Mouse (Mus musculus) G1E (cell line): ENCODE results near the gene Hap1. TPM values are rescaled to one million over a fixed set of nuclear protein-coding genes. Genes with fewer than 3 reads are reported as not detected.

Source experiments
- ATAC-seq: 2 replicates; pipeline ENCODE4 v1.8.0; 2016; ENCODE audit warnings: mild to moderate bottlenecking; ENCODE audit not compliant: insufficient number of reproducible peaks, poor library complexity, low FRiP score, severe bottlenecking; ENCODE audit errors: extremely low read depth
- DNase-seq: peaks from one replicate; pipeline ENCODE4 v3.0.0; 2012; ENCODE audit warnings: low spot score
- H3K27me3 ChIP-seq: 2 replicates; pipeline ENCODE4 v1.6.1; 2012; ENCODE audit warnings: mild to moderate bottlenecking, low read length, inconsistent platforms; ENCODE audit not compliant: insufficient read depth
- H3K36me3 ChIP-seq: replicated peaks from 2 replicates; pipeline ENCODE3; 2012; ENCODE audit warnings: mild to moderate bottlenecking, inconsistent platforms
- H3K4me1 ChIP-seq: 2 replicates; pipeline ENCODE4 v1.6.1; 2012; ENCODE audit warnings: low read depth, low read length, inconsistent platforms, mixed read lengths; ENCODE audit not compliant: insufficient read depth
- H3K4me3 ChIP-seq: 2 replicates; pipeline ENCODE4 v1.5.1; 2012; ENCODE audit warnings: low read depth, mild to moderate bottlenecking, inconsistent platforms, low read length, moderate library complexity, mixed read lengths
- H3K9me3 ChIP-seq: replicated peaks from 2 replicates; pipeline ENCODE4 v1.6.1; 2012; ENCODE audit warnings: inconsistent platforms
- CTCF ChIP-seq: IDR thresholded peaks from 2 replicates; pipeline ENCODE4 v1.5.1; 2012; ENCODE audit warnings: low read depth, low read length, inconsistent platforms, mixed read lengths
- GATA1 ChIP-seq: IDR thresholded peaks from 2 replicates; pipeline ENCODE4 v1.6.1; 2012; ENCODE audit warnings: borderline replicate concordance, low read length, inconsistent platforms, mixed read lengths
- GATA2 ChIP-seq: IDR thresholded peaks from 2 replicates; pipeline ENCODE4 v1.6.1; 2012; ENCODE audit warnings: low read depth, low read length, inconsistent platforms, borderline replicate concordance
- POLR2AphosphoS5 ChIP-seq: IDR thresholded peaks from 2 replicates; pipeline ENCODE4 v1.6.1; 2012; ENCODE audit warnings: low read depth, low read length, inconsistent platforms; ENCODE audit not compliant: insufficient replicate concordance
- TAL1 ChIP-seq: conservative IDR thresholded peaks from 2 replicates; pipeline ENCODE4 v1.6.1; 2012; ENCODE audit warnings: low read depth, low read length, inconsistent platforms, mixed read lengths
- polyA plus RNA-seq: library from polyadenylated mRNA; stranded (reverse); fragments of >175 nt; gene quantifications from 2 replicates; pipeline ENCODE4 v1.2.3, GENCODE M21; 2012
- total RNA-seq, 2 experiments: library from RNA; stranded (forward) in 1 of 2; stranded (reverse) in 1 of 2; fragments of 200-1000 nt in 1 of 2; fragments of >200 nt in 1 of 2; fragmentation: Nextera tagmentation in 1 of 2; gene quantifications; 2 replicates each; pipeline ENCODE4 v1.2.3; 2014 to 2017

Gene Hap1
- total and polyA plus RNA-seq, 3 experiments, result 0.05 TPM; not detected in 2

- peaks cover 71% of the 10 kb centered on the region for H3K27me3 ChIP-seq
- H3K36me3 ChIP-seq, result no peaks in the 10 kb centered on the region
- ATAC-seq, result no peak
- no peaks in the 10 kb centered on the region for H3K4me1 ChIP-seq
- no peak overlapping the region for H3K4me3 ChIP-seq
- no peaks in the 10 kb centered on the region for H3K9me3 ChIP-seq
- no peak for TF ChIP-seq GATA2
- TF ChIP-seq CTCF, result no peak
- TF ChIP-seq POLR2AphosphoS5, result no peak
- TF ChIP-seq GATA1, result no peak
- TF ChIP-seq TAL1, result no peak
- no peak for DNase-seq
These were observed 35.4 kb upstream of the Hap1 start for GRCm38 (mm10) chr11:100391081-100391883.

- TF ChIP-seq POLR2AphosphoS5 (no peak), GATA2 (no peak), CTCF (no peak), TAL1 (no peak), GATA1 (no peak)
- peaks cover 74% of the 10 kb centered on the region for H3K27me3 ChIP-seq
These were observed 34.1 kb upstream of the Hap1 start for GRCm38 (mm10) chr11:100389931-100390445.

GRCm38 (mm10) chr11:100388588-100388987, 32.7 kb upstream of the Hap1 start:
- peaks cover 62% of the 10 kb centered on the region for H3K27me3 ChIP-seq
- no peak overlapping the region for H3K4me3 ChIP-seq
- H3K36me3 ChIP-seq, result no peaks in the 10 kb centered on the region
- no peaks in the 10 kb centered on the region for H3K9me3 ChIP-seq
- DNase-seq (no peak), ATAC-seq (no peak)
- TF ChIP-seq CTCF, result no peak
- TF ChIP-seq GATA2, result no peak
- no peaks in the 10 kb centered on the region for H3K4me1 ChIP-seq

More at GRCm38 (mm10) chr11:100389931-100390445, 34.1 kb upstream of the Hap1 start:
- no peak overlapping the region for H3K4me3 ChIP-seq
- no peak for ATAC-seq
- no peaks in the 10 kb centered on the region for H3K36me3 ChIP-seq
- no peak for DNase-seq
- no peaks in the 10 kb centered on the region for H3K4me1 ChIP-seq
- no peaks in the 10 kb centered on the region for H3K9me3 ChIP-seq

DNA sequence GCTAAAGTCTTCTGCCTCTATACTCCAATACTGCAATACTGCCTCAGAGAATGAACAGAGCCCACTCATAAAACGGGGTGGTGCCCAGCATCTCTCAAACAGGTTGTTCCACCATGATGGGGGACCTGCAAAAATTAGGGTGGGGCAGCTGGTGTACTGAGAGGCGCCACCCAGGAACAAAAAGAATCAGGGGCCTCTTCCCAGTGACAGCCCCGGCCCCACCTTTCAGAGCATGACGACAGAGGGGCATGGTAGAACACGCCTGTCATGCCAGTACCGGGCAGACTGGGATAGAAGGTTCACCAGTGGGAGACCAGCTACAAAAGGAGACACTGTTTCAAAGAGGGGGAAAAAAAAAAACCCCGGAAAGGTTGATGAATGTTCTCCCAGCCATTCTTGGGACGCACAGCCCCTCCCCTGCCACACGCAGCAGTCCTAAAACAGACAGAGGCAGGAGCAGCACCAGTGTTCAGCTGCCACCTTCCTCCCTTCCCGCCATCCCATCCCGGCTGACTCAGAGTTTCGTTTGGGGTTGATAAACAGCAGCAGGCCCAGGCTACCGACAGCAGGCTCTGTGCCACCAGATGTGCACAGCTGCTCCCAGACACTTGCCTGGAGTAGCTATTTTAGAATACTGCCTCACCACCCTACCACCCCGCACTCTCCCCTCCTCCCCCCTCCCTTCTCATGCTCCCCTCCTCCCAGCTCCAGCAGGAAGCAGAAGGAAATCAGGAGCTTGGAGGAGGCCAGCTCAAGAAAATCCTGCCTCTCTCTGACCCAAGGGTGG, 31.9 kb upstream of the Hap1 start:
- peaks cover 63% of the 10 kb centered on the region for H3K27me3 ChIP-seq

DNA sequence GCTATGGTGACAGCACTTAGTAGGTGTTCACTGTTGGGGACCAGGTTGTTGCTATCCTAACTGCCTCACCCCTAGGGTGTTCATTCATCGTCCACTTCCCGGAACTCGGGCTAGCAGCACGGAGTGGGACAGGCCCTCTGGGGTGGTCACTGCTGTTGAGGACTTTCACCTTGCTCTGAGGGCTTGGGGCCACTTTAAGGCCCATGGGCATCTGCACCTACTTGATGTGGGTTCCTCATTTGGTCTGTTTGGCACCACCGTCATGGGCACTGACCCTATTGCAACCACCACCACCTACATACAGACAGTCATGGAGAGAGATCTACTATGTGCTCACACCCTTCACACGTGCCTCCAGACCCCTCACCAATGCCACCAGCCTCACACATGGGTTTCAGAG, 31.2 kb upstream of the Hap1 start:
- H3K4me1 ChIP-seq, result no peaks in the 10 kb centered on the region

More for the DNA sequence above, 31.9 kb upstream of the Hap1 start:
- DNase-seq (no peak), ATAC-seq (no peak)
- Histone ChIP-seq H3K36me3 (no peaks in the 10 kb centered on the region), H3K4me1 (no peaks in the 10 kb centered on the region), H3K4me3 (no peak overlapping the region), H3K9me3 (no peaks in the 10 kb centered on the region)
- TF ChIP-seq GATA1 (no peak), POLR2AphosphoS5 (no peak), GATA2 (no peak)

GRCm38 (mm10) chr11:100386586-100386985, 30.7 kb upstream of the Hap1 start:
- no peak for DNase-seq
- H3K27me3 ChIP-seq, result peaks cover 60% of the 10 kb centered on the region

More for the DNA sequence above, 31.2 kb upstream of the Hap1 start:
- Histone ChIP-seq H3K4me3 (no peak overlapping the region), H3K27me3 (peaks cover 58% of the 10 kb centered on the region), H3K9me3 (no peaks in the 10 kb centered on the region), H3K36me3 (no peaks in the 10 kb centered on the region)
- DNase-seq (no peak), ATAC-seq (no peak)
- no peak for TF ChIP-seq TAL1
- no peak for TF ChIP-seq GATA2
- no peak for TF ChIP-seq POLR2AphosphoS5
- no peak for TF ChIP-seq CTCF
- no peak for TF ChIP-seq GATA1

More at GRCm38 (mm10) chr11:100386586-100386985, 30.7 kb upstream of the Hap1 start:
- Histone ChIP-seq H3K9me3 (no peaks in the 10 kb centered on the region), H3K36me3 (no peaks in the 10 kb centered on the region), H3K4me3 (no peak overlapping the region), H3K4me1 (no peaks in the 10 kb centered on the region)
- TF ChIP-seq POLR2AphosphoS5 (no peak), GATA2 (no peak), TAL1 (no peak), CTCF (no peak), GATA1 (no peak)
- ATAC-seq, result no peak
